13 mouse cellular contexts compared by ENCODE assay signal in genomic region chr5:123277342-123277701, GRCm38 (mm10). TPM values are rescaled to one million over a fixed set of nuclear protein-coding genes. Genes with fewer than 3 reads are reported as not detected.
DNase-seq lines count a peak whose midpoint lies in the region; ATAC-seq and TF ChIP-seq lines count a peak whose summit lies in the region.
"Had no signal": no experiment of that assay in that cellular context is flagged by ENCODE, and none has a peak within 500 bp of the region (broad histone marks: within the 10 kb centered on the region; RNA-seq: fewer than 3 reads in every experiment).

No protein-coding gene starts in this region.

- no peak overlapping the region for H3K4me2 ChIP-seq in neural tube, embryonic 13.5 days
- H3K4me2 ChIP-seq in lung, postnatal 0 days (replicated peaks; ENCODE audit: low read depth, low read length): no peak overlapping the region
- H3K4me2 ChIP-seq: heart, embryonic 15.5 days; limb, embryonic 15.5 days had no signal

- H3K27me3 ChIP-seq in neural tube, embryonic 13.5 days: no peaks in the 10 kb centered on the region
- no peaks in the 10 kb centered on the region for H3K27me3 ChIP-seq in lung, postnatal 0 days (replicated peaks; ENCODE audit: insufficient read depth, low read length)
- H3K27me3 ChIP-seq: heart, embryonic 15.5 days; limb, embryonic 15.5 days had no signal

- no peaks in the 10 kb centered on the region for H3K36me3 ChIP-seq in neural tube, embryonic 13.5 days
- no peaks in the 10 kb centered on the region for H3K36me3 ChIP-seq in lung, postnatal 0 days (ENCODE audit: insufficient read depth, low read length)
- H3K36me3 ChIP-seq: heart, embryonic 15.5 days; limb, embryonic 15.5 days had no signal

- H3K9ac ChIP-seq in neural tube, embryonic 13.5 days: no peak overlapping the region
- no peak overlapping the region for H3K9ac ChIP-seq in lung, postnatal 0 days (replicated peaks; ENCODE audit: low read depth)
- H3K9ac ChIP-seq: heart, embryonic 15.5 days; limb, embryonic 15.5 days had no signal

- 39% methylated on average over 7 of the region's 7 CpGs for WGBS in neural tube, embryonic 13.5 days
- 32% methylated on average over 7 of the region's 7 CpGs for WGBS in lung, postnatal 0 days

- ATAC-seq in neural tube, embryonic 13.5 days (ENCODE audit: low read depth): peak; percentile 66; the same call in 1 of the 2 replicates
- peak; percentile 86 for ATAC-seq in lung, postnatal 0 days

- H3K4me1 ChIP-seq in neural tube, embryonic 13.5 days (replicated peaks): peaks cover 28% of the 10 kb centered on the region
- H3K4me1 ChIP-seq in lung, postnatal 0 days (ENCODE audit: insufficient read depth, low read depth, low read length): no peaks in the 10 kb centered on the region

- no peaks in the 10 kb centered on the region for H3K9me3 ChIP-seq in neural tube, embryonic 13.5 days
- no peaks in the 10 kb centered on the region for H3K9me3 ChIP-seq in lung, postnatal 0 days (ENCODE audit: low read length)
- H3K9me3 ChIP-seq: heart, embryonic 15.5 days; limb, embryonic 15.5 days had no signal

- DNase-seq in cerebellum, postnatal 14 days: peak; percentile 50 to 75
- DNase-seq in cerebellum, adult 9-10 months: no peak
- no peak for DNase-seq in neural tube, embryonic 10.5 days (ENCODE audit: extremely low spot score, low spot score)
- DNase-seq in lung, postnatal 0 days (ENCODE audit: low spot score): peak; percentile 88
- no peak for DNase-seq in thymus, postnatal 0 days (ENCODE audit: low spot score)
- DNase-seq in spleen, postnatal 14 days (ENCODE audit: low spot score in 2 of 2): no peak
- no peak for DNase-seq in left cerebral cortex, adult 8-10 months (ENCODE audit: low spot score in 2 of 2)
- DNase-seq: kidney, adult 2 months; thymus, postnatal 14 days had no signal

- H3K27ac ChIP-seq in neural tube, embryonic 13.5 days (replicated peaks): peak overlapping the region; percentile 38
- peak overlapping the region; percentile 23 for H3K27ac ChIP-seq in lung, postnatal 0 days (ENCODE audit: low read length)
- H3K27ac ChIP-seq: heart, embryonic 15.5 days; limb, embryonic 15.5 days had no signal

- TF ChIP-seq EP300 in lung, postnatal 0 days (IDR thresholded peaks at IDR 0.05): 0 out of 2 replicates have a peak, but pooled peaks have one; percentile 34

- TF ChIP-seq CTCF in lung, postnatal 0 days (IDR thresholded peaks at IDR 0.05): no peak

- no peak overlapping the region for H3K4me3 ChIP-seq in neural tube, embryonic 13.5 days
- H3K4me3 ChIP-seq in lung, postnatal 0 days (ENCODE audit: low read depth, low read length): no peak overlapping the region
- H3K4me3 ChIP-seq: heart, embryonic 15.5 days; limb, embryonic 15.5 days had no signal

RNA-seq across cellular contexts. Expression of gene Wdr66, which starts 25.4 kb away (rescaled TPM):
- 1.8 and 2.4 TPM in 2 replicates for polyA plus RNA-seq in neural tube, embryonic 13.5 days (2015; fragmentation: Nextera tagmentation; extraction: Ambion mirVana)
- 1.9 and 2.5 TPM in 2 replicates for polyA plus RNA-seq in lung, postnatal 0 days (2015; fragmentation: Nextera tagmentation; extraction: Ambion mirVana)
- 0.36 and 0.56 TPM in 2 replicates for polyA plus RNA-seq in thymus, postnatal 0 days (2015; fragmentation: Nextera tagmentation; extraction: Ambion mirVana)
- total RNA-seq in left cerebral cortex, adult 8-10 months (2022): 1 to 10 TPM; 2.3 to 6.6 (median 5.5) TPM
- total RNA-seq: monocyte, adult 5-6 weeks had no signal

Comparison
In these comparisons a context has a peak if more than half of its experiments do, and no peak if none do; other contexts are left out.
1. DNase-seq: peak in cerebellum, postnatal 14 days (2 of 2) and lung, postnatal 0 days (single experiment); none in cerebellum, adult 9-10 months (single experiment), neural tube, embryonic 10.5 days (single experiment), thymus, postnatal 0 days (single experiment), spleen, postnatal 14 days (0 of 2) and left cerebral cortex, adult 8-10 months (0 of 2).